Mouse (Mus musculus): ENCODE data around the gene Stac. TPM values are rescaled to one million over a fixed set of nuclear protein-coding genes. Genes with fewer than 3 reads are reported as not detected.

Stac gene
- polyA plus RNA-seq, 1 experiment: not detected

GRCm38 (mm10) chr9:111643369-111643768, 46.8 kb downstream of the Stac start:
- no peak overlapping the region for H3K4me3 ChIP-seq (replicated peaks; ENCODE audit: control insufficient read depth, low read depth, low read length)
- H3K4me1 ChIP-seq (ENCODE audit: control insufficient read depth, insufficient read depth, low read length): no peaks in the 10 kb centered on the region
- WGBS: 59% methylated on average over 5 of the region's 5 CpGs
- no peak overlapping the region for H3K27ac ChIP-seq (ENCODE audit: control insufficient read depth, insufficient read depth, low read depth, low read length, poor library complexity)
- TF ChIP-seq POLR2A (IDR thresholded peaks at IDR 0.05; ENCODE audit: borderline replicate concordance, control insufficient read depth, low read depth, low read length) (no peak), CTCF (IDR thresholded peaks at IDR 0.05; ENCODE audit: control insufficient read depth, insufficient read depth, low read length) (no peak)

- Histone ChIP-seq H3K27ac (ENCODE audit: control insufficient read depth, insufficient read depth, low read depth, low read length, poor library complexity) (no peak overlapping the region), H3K4me1 (ENCODE audit: control insufficient read depth, insufficient read depth, low read length) (no peaks in the 10 kb centered on the region), H3K4me3 (replicated peaks; ENCODE audit: control insufficient read depth, low read depth, low read length) (no peak overlapping the region)
- TF ChIP-seq POLR2A (IDR thresholded peaks at IDR 0.05; ENCODE audit: borderline replicate concordance, control insufficient read depth, low read depth, low read length) (no peak), CTCF (IDR thresholded peaks at IDR 0.05; ENCODE audit: control insufficient read depth, insufficient read depth, low read length) (no peak)
- WGBS: 49% methylated on average over 2 of the region's 2 CpGs
Measured at GRCm38 (mm10) chr9:111637641-111638040, 52.5 kb downstream of the Stac start.

GRCm38 (mm10) chr9:111632833-111633232, 57.3 kb downstream of the Stac start:
- no peak overlapping the region for H3K27ac ChIP-seq (ENCODE audit: control insufficient read depth, insufficient read depth, low read depth, low read length, poor library complexity)
- no peaks in the 10 kb centered on the region for H3K4me1 ChIP-seq (ENCODE audit: control insufficient read depth, insufficient read depth, low read length)
- no peak overlapping the region for H3K4me3 ChIP-seq (replicated peaks; ENCODE audit: control insufficient read depth, low read depth, low read length)
- 82% methylated on average over 4 of the region's 4 CpGs for WGBS
- TF ChIP-seq CTCF (IDR thresholded peaks at IDR 0.05; ENCODE audit: control insufficient read depth, insufficient read depth, low read length) (no peak), POLR2A (IDR thresholded peaks at IDR 0.05; ENCODE audit: borderline replicate concordance, control insufficient read depth, low read depth, low read length) (no peak)

- no peak for TF ChIP-seq POLR2A (IDR thresholded peaks at IDR 0.05; ENCODE audit: borderline replicate concordance, control insufficient read depth, low read depth, low read length)
- no peak for TF ChIP-seq CTCF (IDR thresholded peaks at IDR 0.05; ENCODE audit: control insufficient read depth, insufficient read depth, low read length)
- 86% methylated on average over 2 of the region's 2 CpGs for WGBS
- Histone ChIP-seq H3K4me3 (replicated peaks; ENCODE audit: control insufficient read depth, low read depth, low read length) (no peak overlapping the region), H3K4me1 (ENCODE audit: control insufficient read depth, insufficient read depth, low read length) (no peaks in the 10 kb centered on the region; the same call in 1 of the 2 replicates), H3K27ac (ENCODE audit: control insufficient read depth, insufficient read depth, low read depth, low read length, poor library complexity) (no peak overlapping the region)
Measured at GRCm38 (mm10) chr9:111621191-111621590, 69.0 kb downstream of the Stac start.

- Histone ChIP-seq H3K4me3 (replicated peaks; ENCODE audit: control insufficient read depth, low read depth, low read length) (no peak overlapping the region), H3K27ac (ENCODE audit: control insufficient read depth, insufficient read depth, low read depth, low read length, poor library complexity) (no peak overlapping the region), H3K4me1 (ENCODE audit: control insufficient read depth, insufficient read depth, low read length) (no peaks in the 10 kb centered on the region)
- no peak for TF ChIP-seq CTCF (IDR thresholded peaks at IDR 0.05; ENCODE audit: control insufficient read depth, insufficient read depth, low read length)
- TF ChIP-seq POLR2A (IDR thresholded peaks at IDR 0.05; ENCODE audit: borderline replicate concordance, control insufficient read depth, low read depth, low read length): no peak
- 72% methylated on average over 3 of the region's 3 CpGs for WGBS
Measured at GRCm38 (mm10) chr9:111611341-111611740, 78.8 kb downstream of the Stac start.

GRCm38 (mm10) chr9:111608762-111609161, 81.4 kb downstream of the Stac start:
- no peak overlapping the region for H3K27ac ChIP-seq (ENCODE audit: control insufficient read depth, insufficient read depth, low read depth, low read length, poor library complexity)
- H3K4me3 ChIP-seq (replicated peaks; ENCODE audit: control insufficient read depth, low read depth, low read length): no peak overlapping the region
- 27% methylated on average over 6 of the region's 6 CpGs for WGBS
- no peak for TF ChIP-seq CTCF (IDR thresholded peaks at IDR 0.05; ENCODE audit: control insufficient read depth, insufficient read depth, low read length)
- no peak for TF ChIP-seq POLR2A (IDR thresholded peaks at IDR 0.05; ENCODE audit: borderline replicate concordance, control insufficient read depth, low read depth, low read length)
- no peaks in the 10 kb centered on the region for H3K4me1 ChIP-seq (ENCODE audit: control insufficient read depth, insufficient read depth, low read length)

- WGBS: 81% methylated on average over 8 of the region's 8 CpGs
- TF ChIP-seq CTCF (IDR thresholded peaks at IDR 0.05; ENCODE audit: control insufficient read depth, insufficient read depth, low read length) (no peak), POLR2A (IDR thresholded peaks at IDR 0.05; ENCODE audit: borderline replicate concordance, control insufficient read depth, low read depth, low read length) (no peak)
- H3K27ac ChIP-seq (ENCODE audit: control insufficient read depth, insufficient read depth, low read depth, low read length, poor library complexity): no peak overlapping the region
Measured at GRCm38 (mm10) chr9:111606603-111607002, 83.5 kb downstream of the Stac start.

GRCm38 (mm10) chr9:111587527-111587926, 102.6 kb downstream of the Stac start:
- TF ChIP-seq CTCF (IDR thresholded peaks at IDR 0.05; ENCODE audit: control insufficient read depth, insufficient read depth, low read length): no peak
- TF ChIP-seq POLR2A (IDR thresholded peaks at IDR 0.05; ENCODE audit: borderline replicate concordance, control insufficient read depth, low read depth, low read length): no peak
- whole genome bisulfite sequencing: 81% methylated on average over 2 of the region's 2 CpGs
- Histone ChIP-seq H3K4me1 (ENCODE audit: control insufficient read depth, insufficient read depth, low read length) (no peaks in the 10 kb centered on the region), H3K4me3 (replicated peaks; ENCODE audit: control insufficient read depth, low read depth, low read length) (no peak overlapping the region), H3K27ac (ENCODE audit: control insufficient read depth, insufficient read depth, low read depth, low read length, poor library complexity) (no peak overlapping the region)

More at GRCm38 (mm10) chr9:111606603-111607002, 83.5 kb downstream of the Stac start:
- no peak overlapping the region for H3K4me3 ChIP-seq (replicated peaks; ENCODE audit: control insufficient read depth, low read depth, low read length)
- H3K4me1 ChIP-seq (ENCODE audit: control insufficient read depth, insufficient read depth, low read length): no peaks in the 10 kb centered on the region

GRCm38 (mm10) chr9:111578784-111579183, 111.4 kb downstream of the Stac start:
- 84% methylated on average over 9 of the region's 9 CpGs for WGBS

More at GRCm38 (mm10) chr9:111578784-111579183, 111.4 kb downstream of the Stac start:
- TF ChIP-seq POLR2A (IDR thresholded peaks at IDR 0.05; ENCODE audit: borderline replicate concordance, control insufficient read depth, low read depth, low read length) (no peak), CTCF (IDR thresholded peaks at IDR 0.05; ENCODE audit: control insufficient read depth, insufficient read depth, low read length) (no peak)
- no peak overlapping the region for H3K27ac ChIP-seq (ENCODE audit: control insufficient read depth, insufficient read depth, low read depth, low read length, poor library complexity)
- no peaks in the 10 kb centered on the region for H3K4me1 ChIP-seq (ENCODE audit: control insufficient read depth, insufficient read depth, low read length)
- H3K4me3 ChIP-seq (replicated peaks; ENCODE audit: control insufficient read depth, low read depth, low read length): no peak overlapping the region
